Mouse (Mus musculus) retina, adult 2 months (tissue): ENCODE data around the gene Cdh22.
A peak's percentile ranks its signal among the peaks of the same experiment; 100 is the strongest.

Experiments
- DNase-seq: peaks from one replicate; pipeline ENCODE4 v3.0.0-alpha.2; 2012; ENCODE audit warnings: low read depth, low spot score

Gene Cdh22

DNA sequence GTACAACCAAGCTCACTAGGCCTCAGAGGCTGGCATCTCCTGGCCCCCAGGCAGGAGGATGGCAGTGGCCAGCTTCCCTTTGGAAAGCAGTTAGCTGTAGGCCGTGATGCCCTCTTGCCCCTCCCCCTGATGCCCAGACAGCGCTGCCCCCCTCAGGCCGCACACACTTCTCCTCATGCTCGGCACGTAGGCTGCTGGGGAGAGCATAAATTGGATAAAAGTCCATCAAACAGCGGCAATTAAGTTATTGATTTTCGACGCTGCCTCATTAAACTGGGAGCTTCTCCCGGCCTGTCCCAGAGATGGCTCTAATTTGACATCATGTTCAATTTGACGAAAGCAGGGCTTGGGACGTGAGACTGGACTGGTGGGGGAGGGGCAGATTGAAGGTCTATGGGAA, 76.8 kb downstream of the Cdh22 start:
- no peak for DNase-seq

GRCm38 (mm10) chr2:165153006-165153405, 81.6 kb downstream of the Cdh22 start:
- no peak for DNase-seq

DNA sequence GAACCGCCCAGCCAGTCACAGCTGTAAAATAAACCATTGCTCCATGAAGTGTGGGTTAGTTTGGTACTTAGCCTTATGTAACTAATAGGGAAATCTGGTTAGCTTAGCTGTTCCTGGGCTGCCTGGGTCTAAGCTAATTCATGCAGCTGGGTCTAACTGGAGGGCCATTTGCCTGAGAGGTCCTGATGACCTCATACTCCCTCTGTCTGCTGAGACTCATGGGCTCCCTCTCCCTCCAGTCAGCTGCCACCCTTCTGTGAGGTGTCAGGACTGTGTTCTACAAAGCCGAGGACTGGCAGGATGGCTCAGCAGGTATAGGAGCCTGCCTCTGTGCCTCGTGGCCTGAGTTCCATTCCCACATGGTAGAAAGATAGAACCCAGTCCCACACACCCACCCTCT, 84.9 kb downstream of the Cdh22 start:
- no peak for DNase-seq

DNA sequence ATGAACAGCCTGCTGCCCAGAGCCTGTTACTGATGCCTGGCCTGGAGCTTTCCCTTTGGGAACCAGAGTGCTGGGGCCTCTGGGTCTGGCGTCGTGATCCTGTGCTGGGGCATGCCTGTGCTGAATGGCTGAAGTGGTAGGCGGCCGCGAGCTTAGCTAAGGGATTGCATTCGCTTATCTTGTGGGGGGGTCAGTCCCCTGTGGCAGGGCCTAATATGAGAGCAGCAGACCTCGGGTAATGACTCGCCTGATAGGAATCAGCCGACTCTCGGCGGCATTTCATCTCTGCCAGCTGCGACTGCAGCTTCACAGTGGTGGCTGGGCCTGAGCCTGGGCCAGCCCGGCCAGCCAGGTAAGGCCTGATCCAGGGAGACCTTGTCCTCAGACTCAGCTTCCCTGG, 88.8 kb downstream of the Cdh22 start:
- DNase-seq, result no peak

DNA sequence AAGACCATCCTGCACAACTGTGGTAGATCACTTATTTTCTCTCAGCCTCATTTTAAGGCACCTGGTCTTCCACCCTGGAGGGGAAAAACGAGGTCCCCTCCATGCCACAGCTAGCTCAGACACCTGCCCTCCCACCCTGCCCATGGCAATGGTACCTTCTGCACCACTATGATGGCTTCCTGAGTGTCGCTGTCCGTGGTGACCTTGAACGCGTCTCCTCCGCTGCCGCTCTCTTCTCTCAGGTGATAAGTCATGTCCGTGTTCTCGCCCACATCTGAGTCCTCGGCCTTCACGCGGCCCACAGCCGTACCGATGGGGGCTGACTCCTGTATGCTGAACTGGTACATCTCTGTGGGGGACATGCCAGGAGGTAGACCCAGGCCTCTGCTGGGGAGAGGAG, 91.2 kb downstream of the Cdh22 start:
- no peak for DNase-seq

- DNase-seq, result no peak
Observed at GRCm38 (mm10) chr2:165136049-165136448, 98.6 kb downstream of the Cdh22 start.

DNA sequence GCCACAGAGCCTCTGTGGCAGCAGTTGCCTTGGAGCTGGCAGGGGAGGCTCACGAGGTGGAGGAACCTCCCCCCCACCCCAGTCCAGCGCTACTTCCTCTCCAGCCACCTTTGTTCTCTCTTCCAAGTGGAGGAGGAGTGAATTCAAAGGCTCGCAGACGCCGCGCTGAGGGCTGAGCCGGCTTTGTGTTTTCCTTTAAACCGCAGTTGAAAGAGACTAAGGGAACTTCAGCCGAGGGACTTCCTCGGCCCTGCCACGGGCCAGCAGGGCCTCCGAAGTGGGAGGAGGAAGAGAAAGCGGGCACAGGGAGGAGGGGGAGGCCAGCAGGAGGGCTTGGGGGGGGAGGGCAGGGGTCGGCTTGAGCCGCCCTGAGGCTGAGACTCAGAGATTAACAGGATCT, 101.1 kb downstream of the Cdh22 start:
- no peak for DNase-seq

GRCm38 (mm10) chr2:165131428-165131827, 103.2 kb downstream of the Cdh22 start:
- no peak for DNase-seq

DNA sequence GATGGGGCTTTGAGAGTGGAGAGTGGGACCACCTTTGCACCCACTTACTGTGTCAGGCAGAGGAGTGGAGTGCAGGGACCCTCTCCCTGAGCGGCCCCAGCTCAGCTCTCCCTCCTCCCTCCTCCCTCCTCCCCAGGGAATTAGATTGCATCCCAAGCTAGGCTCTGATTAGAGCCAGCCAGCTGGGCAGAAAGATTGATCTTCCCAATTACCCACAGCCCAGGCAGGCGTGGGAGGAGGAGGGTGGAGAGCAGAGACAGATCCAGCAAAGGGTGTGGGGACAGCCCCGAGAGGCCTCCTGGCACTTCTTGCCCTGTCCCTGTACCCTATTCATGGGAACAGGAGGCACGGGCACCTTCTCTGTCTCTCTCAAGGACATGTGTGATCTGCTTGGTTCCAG, 105.5 kb downstream of the Cdh22 start:
- no peak for DNase-seq

DNA sequence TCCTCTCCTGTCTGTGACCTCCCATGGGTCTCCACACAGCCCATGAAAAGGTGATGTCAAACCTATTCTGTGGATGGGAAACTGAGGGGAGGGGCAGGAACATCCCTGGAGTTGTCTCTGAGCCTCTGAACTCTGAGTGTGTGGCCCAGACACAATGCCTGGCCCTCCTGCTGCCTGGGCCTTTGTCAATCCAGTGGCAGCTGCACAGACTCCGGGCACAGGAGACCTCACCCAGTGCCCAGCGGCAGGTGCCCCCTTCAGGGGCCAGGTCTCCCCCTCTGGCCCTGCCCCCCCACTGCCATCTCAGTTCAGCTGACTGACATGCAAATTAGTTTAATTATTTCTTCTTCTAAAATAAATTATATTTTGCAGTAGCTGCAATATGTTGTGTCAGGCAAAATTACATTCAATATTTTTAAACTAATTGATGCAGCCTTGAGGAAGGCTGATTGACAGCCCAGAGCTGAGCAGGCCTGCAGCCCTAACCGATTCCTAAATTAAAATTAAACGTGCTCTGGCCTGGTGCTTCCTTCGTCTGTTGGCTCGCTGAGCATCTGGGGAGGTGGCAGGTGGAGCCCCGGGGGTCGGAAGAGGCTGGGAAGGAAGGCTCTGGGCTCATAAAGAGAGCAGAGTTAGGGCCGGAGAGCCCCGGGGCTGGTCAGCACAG, 107.6 kb downstream of the Cdh22 start:
- no peak for DNase-seq

DNA sequence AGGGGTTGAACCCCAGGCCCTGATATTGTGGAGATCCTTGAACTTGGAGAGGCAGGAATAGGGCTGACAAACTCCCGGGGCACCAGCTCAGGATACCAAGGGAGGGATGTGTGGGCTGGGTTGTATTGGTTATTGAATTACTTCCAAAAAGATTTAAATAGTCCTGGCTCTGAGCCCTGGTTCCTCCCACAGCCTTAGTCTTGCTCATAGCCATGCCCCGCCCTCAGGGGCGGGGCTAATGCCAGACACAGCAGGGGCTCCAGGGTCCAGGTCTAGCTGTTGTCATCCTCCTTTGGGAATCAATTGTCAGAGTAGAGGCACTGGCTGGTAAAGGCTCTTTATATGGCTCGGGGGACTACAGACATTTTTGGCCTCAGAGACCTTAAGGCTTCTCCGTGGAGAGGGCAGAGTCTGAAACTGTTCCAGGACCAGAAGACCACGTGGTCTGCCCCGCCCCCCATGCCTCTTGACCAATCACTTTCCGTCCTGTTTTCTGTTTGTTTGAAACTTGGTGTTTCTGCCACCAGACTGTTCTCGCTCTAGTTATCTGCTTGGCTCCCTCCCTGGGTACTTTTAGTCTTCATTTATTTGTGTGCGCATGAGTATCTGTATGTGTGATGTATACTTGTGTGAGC, 113.3 kb downstream of the Cdh22 start:
- no peak for DNase-seq

- no peak for DNase-seq
Observed at GRCm38 (mm10) chr2:165120765-165121164, 113.9 kb downstream of the Cdh22 start.

GRCm38 (mm10) chr2:165113733-165114132, 120.9 kb downstream of the Cdh22 start:
- DNase-seq, result no peak

DNA sequence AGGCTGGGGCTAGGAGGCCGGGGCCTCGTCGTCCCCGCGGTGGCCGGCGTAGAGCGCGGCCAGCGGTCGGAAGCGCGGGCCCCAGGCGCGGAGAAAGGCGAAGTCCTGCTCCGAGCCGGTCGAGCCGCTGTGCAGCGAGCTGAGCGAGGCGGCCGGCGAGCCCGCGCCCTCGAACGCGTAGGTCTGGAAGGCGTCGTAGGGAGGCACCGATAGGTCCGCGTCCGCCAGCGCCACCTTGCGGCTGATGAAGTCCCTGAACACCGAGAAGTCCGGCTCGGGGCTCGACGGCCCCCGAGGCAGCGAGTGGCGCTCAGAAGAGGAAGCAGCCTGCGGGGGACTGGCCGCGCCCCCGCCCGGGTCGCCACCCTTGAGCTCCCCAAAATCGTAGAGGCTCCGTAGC, 122.5 kb downstream of the Cdh22 start:
- peak; percentile 57 for DNase-seq

GRCm38 (mm10) chr2:165106585-165106984, 128.1 kb downstream of the Cdh22 start:
- DNase-seq, result no peak

DNA sequence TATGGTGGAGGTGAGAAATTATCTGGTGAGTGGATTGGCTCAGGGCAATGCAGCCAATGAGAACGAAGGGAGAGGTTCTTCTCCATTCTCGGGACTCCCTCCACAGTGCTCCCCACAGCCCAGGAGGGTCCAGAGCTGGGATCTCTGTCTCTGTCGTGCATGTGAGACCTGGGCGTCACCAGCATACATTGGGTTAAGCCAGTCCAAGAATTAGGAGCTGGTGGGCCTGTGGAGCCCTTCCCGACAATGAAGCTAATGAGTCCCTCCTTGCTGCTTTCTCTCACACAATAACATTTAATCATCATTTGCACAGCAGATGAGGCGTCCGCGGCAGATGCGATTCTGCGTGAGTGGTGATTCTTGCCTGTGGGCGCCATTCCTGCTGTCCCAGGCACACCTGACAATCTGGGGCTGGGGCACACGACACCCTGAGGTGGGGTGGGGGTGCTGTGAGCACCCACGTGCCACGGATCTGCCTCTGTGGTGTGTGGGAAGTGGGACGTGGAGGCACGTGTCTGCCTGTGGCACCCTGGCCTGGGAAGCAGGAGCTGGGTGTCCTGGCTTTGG, 129.1 kb downstream of the Cdh22 start:
- no peak for DNase-seq

DNA sequence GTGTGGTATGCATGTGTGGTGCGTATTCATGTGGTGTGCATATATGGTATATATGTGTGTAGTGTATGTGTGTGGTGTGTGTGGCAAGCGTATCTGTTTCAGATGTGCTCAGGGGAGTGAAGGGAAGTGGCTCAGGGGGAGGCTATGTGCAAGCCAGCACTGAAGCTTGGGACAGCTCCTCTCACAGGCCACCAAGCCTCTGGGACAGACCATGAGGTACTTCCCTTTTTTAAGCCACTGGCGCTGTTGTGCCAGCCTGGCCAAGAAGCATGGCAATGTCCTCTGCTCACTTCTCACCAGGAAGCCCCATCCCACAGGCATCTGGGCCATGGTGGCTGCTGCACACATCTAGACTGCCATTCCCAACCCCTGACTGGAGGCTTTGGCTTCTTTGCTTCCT, 131.7 kb downstream of the Cdh22 start:
- DNase-seq, result no peak

DNA sequence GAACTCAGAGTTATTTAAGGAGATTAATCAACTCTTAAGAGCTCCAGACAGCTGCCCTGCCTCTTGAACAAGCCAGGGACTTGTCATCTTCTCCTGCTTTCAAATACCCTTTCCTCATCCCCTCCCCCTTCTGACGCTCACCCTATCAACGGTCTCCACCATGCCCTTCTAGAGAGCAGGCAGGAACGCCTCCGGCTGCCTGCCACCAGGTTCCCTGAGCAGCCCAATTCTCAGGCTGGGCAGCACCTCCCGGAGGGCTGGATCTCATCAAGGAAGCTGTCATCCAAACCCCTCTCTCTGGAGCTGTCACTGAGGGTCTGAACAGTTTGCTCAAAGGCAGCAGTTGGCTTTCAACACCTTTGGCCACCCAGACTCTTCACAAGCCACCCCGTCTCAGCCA, 133.9 kb downstream of the Cdh22 start:
- DNase-seq, result no peak

DNA sequence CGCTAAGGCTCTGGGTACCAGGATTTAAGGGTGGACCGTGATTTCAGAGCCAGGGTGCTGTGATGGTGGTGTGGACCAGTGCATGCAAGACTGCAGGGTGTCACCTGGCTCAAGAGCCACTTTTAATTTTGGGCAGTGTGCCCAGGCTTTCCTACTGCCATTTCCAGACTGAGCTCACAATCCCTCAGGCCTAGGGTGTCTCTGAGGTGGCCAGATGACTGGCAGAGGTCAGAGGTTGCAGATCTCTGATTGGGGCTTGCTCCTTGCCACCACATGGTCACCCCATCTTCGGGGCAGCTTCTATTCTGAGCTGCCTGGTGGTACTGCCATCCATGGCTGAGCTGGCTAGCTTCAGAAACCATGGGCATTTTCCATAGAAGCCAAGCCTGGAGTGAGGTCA, 135.8 kb downstream of the Cdh22 start:
- DNase-seq, result no peak

- DNase-seq, result no peak
Observed at GRCm38 (mm10) chr2:165096367-165096766, 138.3 kb downstream of the Cdh22 start.

DNA sequence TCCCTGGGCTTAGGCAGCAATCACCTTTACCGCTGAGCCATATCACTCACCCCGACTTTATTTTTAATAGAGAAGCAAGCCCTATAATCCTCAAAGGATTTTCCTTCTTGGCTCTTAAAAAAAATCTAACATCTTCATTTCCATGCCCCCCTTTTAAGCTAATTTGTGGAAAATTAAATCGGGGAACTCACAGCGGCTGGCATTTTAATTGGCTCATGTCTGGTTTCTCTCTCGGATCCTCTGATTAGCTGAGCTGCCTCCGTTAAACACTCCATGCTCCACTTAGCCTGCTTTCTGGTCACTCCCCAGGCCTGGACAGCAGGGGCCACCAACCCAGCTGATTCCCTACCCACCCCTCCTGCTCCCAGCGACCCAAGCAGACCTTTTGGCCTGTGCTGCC, 142.3 kb downstream of the Cdh22 start:
- no peak for DNase-seq

DNA sequence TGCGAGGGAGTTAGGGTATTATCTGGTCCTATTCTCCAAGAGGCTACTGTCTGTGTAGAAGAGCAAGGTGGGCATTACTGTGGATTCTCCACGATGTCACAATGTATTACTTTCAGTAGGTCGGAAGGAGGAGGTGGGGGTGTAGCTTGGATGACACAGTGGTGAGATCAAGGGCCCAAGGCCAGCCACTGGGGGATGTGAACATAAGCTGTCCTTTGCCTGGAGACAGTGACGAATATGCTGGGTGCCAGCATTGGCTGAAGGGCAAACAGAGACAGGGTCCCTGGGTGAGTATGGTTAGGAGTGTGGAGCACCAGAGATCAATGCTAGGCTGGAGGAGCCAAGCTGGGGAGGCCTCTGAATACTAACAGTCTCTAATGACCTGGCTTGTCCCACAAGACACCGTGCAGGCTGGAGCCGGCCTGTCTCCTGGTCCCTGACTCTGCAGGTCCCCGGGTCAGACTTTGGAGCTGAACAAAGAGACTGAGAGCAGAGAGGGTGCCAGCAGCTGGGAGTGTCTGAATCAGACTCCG, 143.2 kb downstream of the Cdh22 start:
- DNase-seq, result no peak

- no peak for DNase-seq
Observed at GRCm38 (mm10) chr2:165090650-165091049, 144.0 kb downstream of the Cdh22 start, which contains the start of gene 1700025C18Rik. TSS of gene 1700025C18Rik (minus strand) at chr2:165090750.
